Mouse (Mus musculus) left cerebral cortex, postnatal 25 days (tissue): ENCODE measurements around the gene En2. TPM values are rescaled to one million over a fixed set of nuclear protein-coding genes. Genes with fewer than 3 reads are reported as not detected.

ENCODE experiments used
- DNase-seq, 2 experiments: peaks; one replicate each; pipeline ENCODE4 v3.0.0; 2022; ENCODE audit warnings: low spot score in 2 of 2, mixed read lengths in 1 of 2
- intact Hi-C: fragments of 180-260 bp; cut with DNase I; formaldehyde crosslinking; loops from one replicate; pipeline ENCODE4 v1.15.1; 2025
- total RNA-seq, 2 experiments: library from RNA; stranded (reverse); gene quantifications; 2 replicates each; pipeline ENCODE4 v1.2.3; 2021

The En2 gene
- total RNA-seq, 2 experiments from 2014 or later = 0.14 to 0.25 TPM

DNA sequence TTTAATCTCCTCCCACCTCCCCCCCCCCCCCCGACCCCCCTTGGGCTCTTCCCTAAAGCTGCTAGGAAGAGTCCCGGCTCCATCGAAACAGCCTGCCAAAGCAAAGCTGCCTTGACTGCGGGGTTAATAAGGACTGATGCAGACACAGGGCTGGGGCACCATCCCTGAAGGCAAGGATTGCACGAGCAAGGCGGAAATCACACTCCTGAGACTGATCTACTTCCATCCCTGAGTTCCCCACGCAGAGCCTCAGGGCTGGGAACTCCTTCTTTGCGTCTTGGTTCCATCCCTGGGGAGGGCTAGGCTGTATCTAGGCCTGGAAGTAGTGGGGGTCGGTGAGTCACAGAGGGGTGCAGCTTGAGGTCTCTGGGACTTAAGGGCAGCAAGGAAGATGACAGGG is 8.6 kb downstream of the En2 start:
- no peak for DNase-seq
- intact Hi-C loops = no loop called here

DNA sequence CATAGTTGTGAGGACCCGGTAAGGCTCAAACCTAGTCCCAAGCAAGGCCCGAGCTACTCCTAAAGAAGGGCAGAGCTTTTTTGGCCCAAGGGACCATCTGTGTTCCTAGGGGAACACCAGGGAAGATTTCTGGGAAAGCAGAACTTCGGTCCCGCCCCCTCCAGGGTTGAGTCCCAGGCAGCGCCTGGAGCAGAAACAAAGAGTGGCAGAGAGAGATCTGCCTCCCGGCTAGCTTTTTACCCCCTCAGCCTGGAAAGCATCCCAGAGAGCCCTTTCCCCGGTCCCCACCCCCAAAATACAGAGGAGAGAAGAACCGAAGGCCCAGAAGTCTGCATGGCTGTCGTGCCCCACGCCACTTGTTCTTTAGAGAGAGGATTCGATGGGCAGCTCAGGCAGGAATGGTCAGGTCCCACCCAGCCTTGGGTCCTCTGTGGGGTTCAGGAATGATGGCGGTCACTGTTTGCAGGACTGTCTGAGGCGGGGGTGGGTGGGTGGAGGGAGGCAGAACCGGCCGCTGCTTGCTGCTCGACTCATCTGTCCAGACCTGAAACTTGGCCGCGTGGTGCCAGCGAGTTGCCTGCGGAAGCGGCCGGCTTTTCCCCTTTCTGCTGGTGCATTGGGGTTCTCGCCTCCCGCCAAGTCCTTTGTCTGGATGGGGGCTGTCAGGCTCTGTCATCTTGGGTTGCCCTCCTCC is 9.5 kb downstream of the En2 start:
- intact Hi-C loops = no loop called here
- no peak for DNase-seq

DNA sequence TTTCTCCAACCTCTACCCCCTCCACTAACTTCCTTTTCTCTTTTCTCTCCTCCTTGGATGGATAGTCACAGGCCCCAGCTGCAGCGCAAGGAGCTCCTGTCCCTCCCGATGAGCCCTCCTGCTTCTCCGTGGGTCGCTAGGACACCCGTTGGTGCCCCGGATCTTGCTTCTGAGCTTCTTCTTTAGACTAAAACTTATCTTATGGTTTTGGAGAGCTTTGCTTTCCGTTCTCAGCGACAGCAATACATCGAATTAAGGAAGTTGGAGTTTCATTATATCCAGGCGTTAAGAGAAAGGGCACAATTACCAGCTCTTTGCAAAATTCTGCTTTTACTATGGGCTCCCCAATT is 10.1 kb downstream of the En2 start:
- intact Hi-C loops = no loop called here
- no peak for DNase-seq

DNA sequence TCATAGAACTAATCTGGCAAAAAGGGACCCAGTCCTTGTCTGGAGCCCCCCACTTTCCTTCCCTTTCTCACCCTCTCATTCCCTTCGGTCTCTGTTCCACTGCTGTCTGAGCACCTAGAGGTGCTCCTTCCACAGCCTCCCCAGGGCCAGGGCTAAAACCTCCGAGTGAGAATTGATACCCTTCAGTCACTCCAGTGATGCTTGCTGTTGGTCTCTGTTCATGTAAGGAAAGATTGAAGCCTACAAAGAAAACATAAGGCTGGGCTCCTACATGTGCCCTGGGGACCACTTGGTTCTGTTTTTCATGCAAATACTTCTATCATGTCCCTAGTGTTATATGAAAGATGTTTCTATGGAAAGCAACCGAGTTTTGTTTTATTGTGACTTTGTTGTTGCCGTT is 10.5 kb downstream of the En2 start:
- DNase-seq = no peak
- intact Hi-C loops = no loop called here

DNA sequence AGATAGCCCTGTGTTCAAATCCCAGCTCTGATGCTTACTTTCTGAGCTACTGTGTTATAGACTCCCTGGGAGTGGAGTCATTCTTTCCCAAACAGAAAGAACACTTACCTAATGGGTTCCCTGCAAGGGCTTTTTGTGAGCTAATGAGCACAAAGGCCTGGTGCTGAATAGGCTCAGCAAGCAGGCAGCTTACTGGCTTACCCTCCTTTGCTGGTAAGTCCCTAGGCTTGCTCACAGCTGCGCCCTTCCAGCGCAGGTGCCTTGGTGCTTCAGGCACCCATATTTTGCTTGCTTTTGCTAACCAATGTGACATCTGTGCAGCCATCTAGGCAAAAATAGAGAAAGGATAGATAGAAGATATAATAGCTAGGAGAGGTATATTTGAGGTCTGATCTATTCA is 11.1 kb downstream of the En2 start:
- intact Hi-C loops = no loop called here
- DNase-seq = no peak

DNA sequence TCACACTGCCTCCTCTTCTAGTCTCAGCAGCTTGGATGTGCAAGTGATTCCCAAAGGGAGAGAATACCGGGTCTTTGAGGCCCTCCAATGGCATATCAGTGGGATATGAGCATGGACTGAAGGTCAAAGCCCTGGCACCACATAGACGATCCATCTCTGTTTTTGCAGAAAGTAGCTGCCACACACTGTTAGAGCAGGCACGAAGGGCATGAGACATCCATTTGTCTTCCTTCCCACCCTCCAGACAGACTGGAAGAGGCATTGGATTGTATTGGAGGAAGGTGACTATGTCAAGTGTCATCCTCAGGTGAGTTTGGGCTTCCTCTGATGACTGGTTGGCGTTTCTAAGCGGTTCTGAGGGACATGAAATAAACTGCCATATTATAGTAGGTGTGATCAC is 12.8 kb downstream of the En2 start:
- DNase-seq = no peak
- intact Hi-C loops = no loop called here

DNA sequence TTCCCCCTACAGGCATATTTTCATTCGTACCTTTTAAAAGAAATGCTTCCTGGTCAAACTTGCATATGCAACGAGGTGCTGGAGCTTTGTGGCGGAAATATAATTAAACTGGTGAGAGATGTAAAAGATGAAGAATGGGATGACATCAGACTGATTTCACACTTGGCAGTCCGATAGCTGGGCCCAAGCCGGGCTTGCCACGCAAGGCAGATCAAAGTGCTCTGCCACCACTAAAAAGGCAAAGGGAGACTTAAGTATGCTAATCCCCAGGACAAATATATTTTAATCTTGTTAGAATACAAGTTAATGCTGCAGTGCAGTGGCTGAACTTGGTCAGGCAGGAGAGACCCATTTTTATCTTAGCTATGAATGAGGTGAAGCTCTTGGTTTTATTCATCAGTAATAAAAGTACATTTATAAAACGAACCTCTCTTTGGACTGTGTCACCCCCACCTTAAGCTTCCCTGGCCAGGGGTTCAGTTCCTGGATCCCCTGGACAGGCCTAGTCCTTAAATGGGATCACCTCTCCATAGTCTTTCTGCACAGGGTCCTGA is 13.8 kb downstream of the En2 start:
- intact Hi-C loops = no loop called here
- no peak for DNase-seq

DNA sequence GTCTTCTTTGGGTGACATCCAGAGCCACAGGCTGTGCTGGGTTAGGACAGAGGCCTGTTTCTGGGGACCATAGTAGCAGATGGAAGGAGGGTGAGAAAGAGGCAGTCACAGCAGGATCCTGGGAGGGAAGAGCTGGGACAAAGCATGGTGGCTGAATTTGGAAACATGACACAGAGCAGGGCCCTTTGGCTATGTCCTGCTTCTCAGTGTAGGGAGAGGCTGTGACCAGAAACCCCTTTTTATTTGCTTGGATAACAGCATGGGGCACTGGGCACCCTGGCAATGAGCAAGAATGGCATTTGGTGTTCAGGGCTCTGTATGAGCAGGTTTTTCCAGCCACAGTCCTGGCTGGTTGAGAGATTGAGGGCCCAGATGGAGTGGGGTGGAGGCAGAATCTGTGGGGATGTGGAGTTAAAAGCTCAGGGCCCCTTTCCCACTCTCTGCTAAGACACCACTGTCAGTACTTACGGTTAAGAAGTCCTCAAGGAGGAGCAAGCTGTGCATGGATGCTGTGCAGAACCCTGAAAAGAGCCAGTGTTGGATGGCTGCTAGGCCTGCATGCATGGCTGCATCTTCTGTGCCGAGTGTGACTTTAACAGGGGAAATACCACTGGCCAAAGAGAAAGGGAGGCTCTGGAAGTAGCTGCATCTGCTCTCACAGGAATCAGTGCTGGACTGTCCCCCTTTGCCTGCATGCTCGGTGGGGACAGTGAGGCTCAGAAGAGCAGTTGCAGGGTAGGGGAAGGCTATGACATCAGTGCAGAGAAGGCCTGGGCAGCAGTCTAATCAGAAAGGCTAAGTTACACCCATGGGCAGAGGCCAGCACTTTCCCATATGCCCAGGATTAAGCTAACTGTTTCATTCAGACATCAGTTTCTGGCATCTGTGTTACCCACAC is 26.0 kb downstream of the En2 start:
- intact Hi-C loops = no loop called here
- no peak for DNase-seq

DNA sequence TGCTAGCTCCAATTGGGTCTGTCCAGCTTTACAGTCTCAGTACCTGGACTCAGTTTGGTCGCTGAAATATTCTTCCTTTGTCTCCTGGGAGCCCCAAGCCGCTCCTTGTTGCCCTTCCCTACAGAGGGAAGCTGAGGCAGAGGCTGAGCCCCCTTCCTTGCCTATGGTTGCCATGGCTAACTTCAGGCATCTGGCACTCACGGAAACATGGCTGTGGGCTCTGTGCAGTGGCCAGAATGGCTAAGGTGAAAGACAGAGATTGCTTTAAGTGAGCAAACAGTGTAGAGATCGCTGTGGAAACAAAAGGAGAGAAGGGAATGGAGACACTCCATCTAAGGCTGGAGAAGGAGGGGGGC is 26.6 kb downstream of the En2 start:
- no peak for DNase-seq
- intact Hi-C loops = no loop called here

DNA sequence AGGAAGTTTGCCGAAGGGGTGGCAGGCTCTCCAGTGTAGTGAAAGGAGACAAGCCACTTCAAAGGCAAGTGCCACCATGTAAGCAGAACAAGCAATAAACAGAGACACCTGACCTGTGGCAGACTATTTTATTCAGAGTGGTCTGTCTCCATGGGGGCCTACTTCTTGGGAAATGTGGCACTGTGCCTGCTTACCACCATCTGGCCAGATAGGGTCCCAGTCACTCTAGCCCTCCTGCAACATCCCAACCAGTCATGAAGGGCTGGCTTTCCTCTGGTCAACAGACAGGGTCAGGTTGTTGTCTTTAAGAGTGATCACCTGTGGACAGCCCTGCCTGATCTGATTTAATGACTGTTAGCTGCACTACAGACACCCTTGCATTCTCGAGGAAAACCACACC is 30.0 kb downstream of the En2 start:
- intact Hi-C loops = no loop called here
- DNase-seq = no peak

DNA sequence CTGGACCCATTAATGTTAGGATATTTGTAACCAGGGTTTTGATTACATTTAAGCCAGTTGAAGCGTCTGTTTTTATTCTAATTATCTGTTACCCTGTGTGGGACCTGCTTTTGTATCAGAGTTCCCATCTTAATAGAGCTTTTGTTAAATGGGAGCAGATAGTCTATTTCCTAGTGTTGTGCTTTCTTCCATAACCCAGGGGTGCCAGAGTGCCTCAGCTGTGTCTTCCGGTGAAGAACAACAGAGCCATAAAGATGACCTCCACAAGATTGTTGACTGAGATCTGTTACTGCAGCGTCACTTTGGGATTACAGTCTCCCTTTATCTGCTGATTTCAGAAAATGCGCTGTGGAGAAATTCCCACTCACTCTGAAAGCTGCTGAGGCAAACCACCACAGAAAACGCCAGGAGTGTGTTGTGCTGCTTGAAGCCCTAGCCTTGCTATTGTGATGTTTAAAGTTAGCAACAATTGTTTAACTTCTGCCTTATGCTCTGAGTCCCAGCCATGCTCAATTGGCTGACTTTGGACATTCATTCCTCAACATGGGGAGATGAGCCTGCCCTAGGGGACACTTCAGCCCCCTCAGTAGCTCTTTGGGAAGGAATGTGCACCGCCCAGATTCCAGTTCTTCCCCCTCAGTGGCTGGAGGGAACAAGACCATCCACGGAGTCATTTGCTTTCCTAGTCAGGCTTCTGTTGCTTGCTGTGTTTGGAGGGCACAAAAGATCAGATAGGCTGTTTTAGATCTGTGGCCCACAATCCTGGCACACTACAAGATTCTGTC is 33.8 kb downstream of the En2 start:
- intact Hi-C loops = no loop called here
- no peak for DNase-seq

DNA sequence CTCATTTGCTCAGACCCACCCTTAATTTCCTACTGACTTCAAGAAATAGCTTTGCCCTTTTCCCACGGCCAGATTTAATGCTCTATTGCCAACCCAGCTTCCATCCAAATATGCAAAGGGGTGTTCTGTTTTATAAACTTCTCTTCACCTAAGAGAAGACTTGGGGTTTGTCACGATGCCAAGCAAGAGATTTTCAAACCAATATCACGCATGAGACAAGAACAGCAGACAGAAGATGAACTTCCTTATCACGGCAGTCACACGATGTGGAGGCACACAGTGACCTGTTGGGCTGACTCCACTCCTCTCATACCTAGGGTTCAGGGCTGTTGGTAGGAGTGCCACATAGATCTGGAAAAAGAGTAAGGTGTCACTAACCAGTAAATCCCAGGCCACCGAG is 37.6 kb downstream of the En2 start:
- DNase-seq = no peak
- intact Hi-C loops = no loop called here

DNA sequence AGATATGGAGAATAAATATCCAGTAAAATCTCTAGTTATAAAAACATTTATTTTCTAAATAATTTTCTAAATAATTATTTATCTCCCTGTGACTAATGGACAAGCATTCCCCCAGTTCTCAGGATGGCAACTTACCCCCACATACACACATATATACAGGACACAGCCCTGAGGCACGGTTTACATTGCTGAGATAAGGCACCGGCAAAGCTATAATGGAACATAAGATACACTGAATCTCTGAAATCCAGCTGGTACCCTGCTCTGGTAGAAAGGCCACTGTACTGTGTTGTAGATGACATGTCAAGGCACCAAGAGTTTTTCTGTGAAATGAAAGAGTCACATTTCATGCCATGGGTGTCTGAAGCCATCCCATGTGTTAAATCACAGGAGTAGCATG is 39.2 kb downstream of the En2 start:
- intact Hi-C loops = no loop called here
- DNase-seq = no peak

DNA sequence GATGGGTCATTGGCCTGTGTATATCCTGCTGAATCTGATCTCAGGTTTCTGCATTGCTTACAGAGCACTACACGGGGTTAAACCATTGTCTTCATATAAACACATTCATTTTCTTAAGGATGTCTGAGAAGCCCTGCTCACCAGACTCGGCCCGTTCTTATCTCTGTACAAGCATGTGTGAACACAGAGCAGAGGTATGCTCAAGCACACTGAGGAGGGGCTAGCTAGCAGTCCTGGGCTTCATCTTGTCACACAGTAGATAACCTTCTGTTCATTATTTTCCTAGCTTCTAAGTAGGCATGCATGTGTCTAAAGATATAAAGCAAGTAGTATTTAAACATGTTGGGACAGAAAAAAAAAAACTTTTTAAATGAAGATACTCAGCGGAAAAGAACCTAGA is 41.0 kb downstream of the En2 start:
- intact Hi-C loops = no loop called here
- DNase-seq = no peak

DNA sequence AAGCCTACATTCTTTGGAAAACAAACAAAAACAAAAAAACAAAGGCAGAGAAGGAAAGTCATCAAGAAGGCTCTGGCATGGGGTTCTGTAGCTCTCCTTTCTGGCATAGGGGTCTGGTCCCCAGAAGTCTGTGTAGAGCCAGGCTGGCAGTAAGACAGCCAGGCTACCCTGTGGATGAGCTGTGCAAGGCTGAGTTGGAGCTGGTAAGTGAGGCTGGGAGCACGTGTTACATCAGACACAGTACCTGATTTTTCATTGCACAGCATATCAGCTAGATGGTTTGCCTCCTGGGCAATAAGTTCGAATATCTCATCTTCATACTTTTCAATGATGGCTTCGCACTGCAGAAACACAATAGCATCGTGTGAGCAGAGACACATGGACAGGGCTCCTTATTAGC is 41.5 kb downstream of the En2 start:
- intact Hi-C loops = no loop called here
- no peak for DNase-seq

DNA sequence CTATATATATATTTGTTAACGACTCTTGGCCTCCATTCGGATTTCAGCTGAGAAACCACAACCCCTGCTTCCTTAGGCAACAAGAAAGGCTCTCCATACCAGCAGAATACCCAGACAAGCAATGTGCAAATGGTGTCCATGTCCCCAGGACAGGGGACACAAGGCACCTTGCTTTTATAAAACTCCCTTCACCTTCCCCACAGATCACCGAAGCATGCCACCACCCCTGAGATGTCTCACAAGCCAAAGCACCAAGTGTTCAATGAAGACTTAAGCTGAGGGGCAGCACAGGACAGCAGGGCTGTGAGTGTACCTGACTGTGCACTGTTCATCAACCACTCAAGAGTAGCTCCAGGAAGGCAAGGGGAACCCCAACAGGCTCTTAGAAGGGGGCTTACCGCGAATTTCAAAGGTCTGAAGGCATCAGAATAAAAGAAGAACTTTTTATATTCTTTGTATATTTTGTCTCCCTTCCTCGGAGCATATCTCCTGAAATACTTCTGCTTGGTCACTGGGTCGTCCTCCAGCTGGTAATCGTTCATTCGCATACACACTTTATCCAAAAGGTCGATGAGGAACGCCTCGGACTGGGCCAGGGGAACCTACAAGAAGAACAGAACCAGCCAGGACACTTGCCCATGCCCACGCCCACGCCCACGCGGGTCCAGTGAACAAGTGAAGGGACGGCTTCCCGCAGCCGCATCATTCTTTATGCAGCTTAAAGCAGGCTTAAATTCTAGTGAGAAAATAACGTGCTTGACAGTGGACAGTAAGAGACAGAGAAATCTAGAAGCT is 43.4 kb downstream of the En2 start:
- no peak for DNase-seq
- intact Hi-C loops = no loop called here

DNA sequence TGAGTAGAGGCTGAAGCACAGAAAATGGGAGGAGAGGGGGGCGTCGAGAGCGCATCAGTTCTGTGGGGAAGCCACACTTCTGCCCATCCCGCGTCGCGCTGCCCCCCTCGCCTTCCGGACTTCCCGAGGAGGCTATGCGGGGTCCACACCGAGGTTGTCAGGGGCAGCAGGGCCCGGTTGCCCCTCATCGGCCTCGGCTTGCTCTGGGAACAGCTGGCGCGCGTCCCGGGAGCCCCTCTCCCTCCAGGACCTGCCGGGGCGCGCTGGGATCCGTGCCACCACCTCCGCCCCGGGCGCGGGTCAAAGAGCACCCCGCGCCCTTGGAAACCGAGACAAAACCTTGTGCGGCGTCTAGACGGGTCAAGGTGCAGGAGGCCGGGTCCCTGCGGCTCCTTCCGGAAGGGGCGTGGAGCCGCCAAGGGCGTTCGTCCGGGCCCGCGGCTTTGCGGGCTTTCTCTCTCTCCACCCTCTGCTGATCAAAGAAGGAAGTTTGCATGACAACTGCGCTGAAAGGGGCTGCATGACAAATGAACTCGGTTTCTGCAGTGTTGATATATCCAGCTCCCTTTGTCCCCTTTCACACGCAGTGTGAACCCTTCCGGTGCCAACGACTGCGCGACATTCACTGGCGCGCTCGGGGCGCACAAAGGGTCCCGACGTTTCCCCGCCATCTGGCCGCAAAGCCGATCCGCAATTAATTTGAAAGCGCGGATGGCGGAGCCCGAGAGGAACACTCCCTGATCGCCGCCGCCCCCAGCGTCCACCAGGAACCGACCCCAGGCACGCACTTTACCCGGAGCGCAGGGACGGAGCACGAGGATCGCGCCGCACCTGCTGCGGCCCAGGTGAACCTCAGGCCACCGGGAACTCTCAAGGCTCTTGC is 44.3 kb downstream of the En2 start:
- DNase-seq = no peak
- intact Hi-C loops = loop anchor here (5.0 kb wide), 2 partner anchors 87 to 1263 kb away; no protein-coding TSS in a partner anchor
